Mouse (Mus musculus) spleen, postnatal 10 days (tissue): ENCODE measurements around the gene Spdye4c.

ENCODE experiments used
- DNase-seq, 2 experiments: peaks; one replicate each; pipeline ENCODE4 v3.0.0; 2021 to 2022; ENCODE audit warnings: low spot score in 2 of 2

The Spdye4c gene

GRCm38 (mm10) chr2:128609286-128609685 is 18.3 kb downstream of the Spdye4c start:
- no peak for DNase-seq

GRCm38 (mm10) chr2:128611178-128611577 is 20.2 kb downstream of the Spdye4c start:
- DNase-seq: no peak

GRCm38 (mm10) chr2:128612275-128612674 is 21.3 kb downstream of the Spdye4c start:
- no peak for DNase-seq

GRCm38 (mm10) chr2:128613365-128613764 is 22.4 kb downstream of the Spdye4c start:
- no peak for DNase-seq

GRCm38 (mm10) chr2:128615366-128615765 is 24.4 kb downstream of the Spdye4c start:
- no peak for DNase-seq

- DNase-seq: no peak
Measured at GRCm38 (mm10) chr2:128620578-128620977, 29.6 kb downstream of the Spdye4c start.
